Mouse (Mus musculus) limb, embryonic 11.5 days (tissue): ENCODE measurements around the gene Klrc1. TPM values are rescaled to one million over a fixed set of nuclear protein-coding genes. Genes with fewer than 3 reads are reported as not detected.
"Not testable (repeated sequence)": the region's sequence is repeated elsewhere in the genome, so short reads cannot be mapped to it uniquely, and the experiment has no call there.

Source experiments
- ATAC-seq: fragments of 200-750 bp; cut with Nextera tagmentation; 2 replicates; pipeline ENCODE4 v1.8.0; 2017; ENCODE audit warnings: low read depth; ENCODE audit not compliant: insufficient number of reproducible peaks, low FRiP score, low TSS enrichment
- DNase-seq: peaks from one replicate; pipeline ENCODE4 v3.0.0-alpha.2; 2015; ENCODE audit warnings: low spot score
- H3K27ac ChIP-seq: fragments of 300-500 bp; sonication (generic); replicated peaks from 2 replicates; pipeline ENCODE4 v1.5.1; 2014; ENCODE audit warnings: low read depth, mild to moderate bottlenecking, low read length
- H3K27me3 ChIP-seq: fragments of 300-500 bp; sonication (generic); 2 replicates; pipeline ENCODE4 v1.6.1; 2014; ENCODE audit warnings: mild to moderate bottlenecking, low read length, mixed read lengths; ENCODE audit not compliant: control insufficient read depth, insufficient read depth
- H3K36me3 ChIP-seq: fragments of 300-500 bp; sonication (generic); 2 replicates; pipeline ENCODE4 v1.6.1; 2014; ENCODE audit warnings: mild to moderate bottlenecking, low read length, moderate library complexity, mixed read lengths; ENCODE audit not compliant: control insufficient read depth, insufficient read depth
- H3K4me1 ChIP-seq: fragments of 300-500 bp; sonication (generic); 2 replicates; pipeline ENCODE4 v1.6.1; 2014; ENCODE audit warnings: low read length, mixed read lengths; ENCODE audit not compliant: control insufficient read depth, insufficient read depth
- H3K4me2 ChIP-seq: fragments of 300-500 bp; sonication (generic); 2 replicates; pipeline ENCODE4 v1.6.1; 2014; ENCODE audit warnings: low read depth, mild to moderate bottlenecking, moderate library complexity; ENCODE audit not compliant: severe bottlenecking
- H3K4me3 ChIP-seq: fragments of 300-500 bp; sonication (generic); 2 replicates; pipeline ENCODE4 v1.5.1; 2014; ENCODE audit warnings: low read depth, low read length
- H3K9ac ChIP-seq: fragments of 300-500 bp; sonication (generic); 2 replicates; pipeline ENCODE4 v1.6.1; 2014; ENCODE audit warnings: mild to moderate bottlenecking, low read length
- H3K9me3 ChIP-seq: fragments of 300-500 bp; sonication (generic); 2 replicates; pipeline ENCODE4 v1.6.1; 2016; ENCODE audit warnings: low read length; ENCODE audit not compliant: control insufficient read depth
- WGBS: fragments of 180-500 bp; shearing (Covaris S2); extraction: QIAGEN DNeasy Blood & Tissue Kit; methylation state at CpG from one replicate; pipeline ENCODE4 v1.1.7; 2014; 5-methylcytosine and 5-hydroxymethylcytosine counted together
- microRNA-seq: library from miRNA; unstranded; fragments of <30 nt; microRNA quantifications from one replicate; pipeline ENCODE4, GENCODE M21; 2016
- polyA plus RNA-seq: library from polyadenylated mRNA; unstranded; fragments of >200 nt; fragmentation: Nextera tagmentation; extraction: Ambion mirVana; gene quantifications from 2 replicates; pipeline ENCODE4 v1.2.1, GENCODE M21; 2014

Gene Klrc1
- polyA plus RNA-seq, 1 experiment from 2014 or later = not detected

- WGBS = 81% methylated on average over 4 of the region's 4 CpGs
- not testable (repeated sequence) for H3K4me2 ChIP-seq
Observed at GRCm38 (mm10) chr6:129660589-129660988, 18.2 kb downstream of the Klrc1 start, which contains the start of gene Klrc2. Klrc2 (minus strand) TSS chr6:129660689.

GRCm38 (mm10) chr6:129644054-129644453 lies 34.7 kb downstream of the Klrc1 start:
- DNase-seq, H3K36me3 ChIP-seq, H3K9ac ChIP-seq, H3K4me3 ChIP-seq, H3K4me1 ChIP-seq, H3K27me3 ChIP-seq, H3K9me3 ChIP-seq, H3K4me2 ChIP-seq, H3K27ac ChIP-seq: not testable (repeated sequence)
- 43% methylated on average over 1 of the region's 3 CpGs for WGBS
- 0 out of 2 replicates have a peak, but pooled peaks have one; percentile 13 for ATAC-seq

More at GRCm38 (mm10) chr6:129660589-129660988, 18.2 kb downstream of the Klrc1 start, which contains the start of gene Klrc2:
- H3K4me1 ChIP-seq, ATAC-seq, H3K36me3 ChIP-seq, H3K27me3 ChIP-seq, H3K9me3 ChIP-seq, H3K4me3 ChIP-seq, H3K9ac ChIP-seq, DNase-seq, H3K27ac ChIP-seq: not testable (repeated sequence)

- H3K4me3 ChIP-seq, H3K9ac ChIP-seq, H3K4me2 ChIP-seq, ATAC-seq, H3K9me3 ChIP-seq, H3K36me3 ChIP-seq, DNase-seq, H3K27me3 ChIP-seq, H3K4me1 ChIP-seq, H3K27ac ChIP-seq: not testable (repeated sequence)
- WGBS = 89% methylated on average over 3 of the region's 3 CpGs
Observed at GRCm38 (mm10) chr6:129643237-129643636, 35.5 kb downstream of the Klrc1 start, which contains the start of gene Klrc3. Klrc3 (minus strand) TSS chr6:129643337.

- H3K27ac ChIP-seq, H3K4me2 ChIP-seq, ATAC-seq, DNase-seq, H3K9me3 ChIP-seq, H3K36me3 ChIP-seq, H3K4me1 ChIP-seq, H3K27me3 ChIP-seq, H3K4me3 ChIP-seq, H3K9ac ChIP-seq: not testable (repeated sequence)
- WGBS = 82% methylated on average over 2 of the region's 2 CpGs
Observed at GRCm38 (mm10) chr6:129631046-129631445, 47.7 kb downstream of the Klrc1 start.

- WGBS = 86% methylated on average over 4 of the region's 4 CpGs
- Histone ChIP-seq H3K4me3 (no peak within 1 kb of the TSS), H3K9me3 (no peaks in the 10 kb centered on the region), H3K27ac (no peak within 1 kb of the TSS), H3K4me2 (no peak within 1 kb of the TSS), H3K9ac (no peak within 1 kb of the TSS), H3K27me3 (no peaks in the 10 kb centered on the region), H3K4me1 (no peaks in the 10 kb centered on the region), H3K36me3 (no peaks in the 10 kb centered on the region)
- DNase-seq = no peak
- no peak for ATAC-seq
Observed at GRCm38 (mm10) chr6:129623735-129624134, 55.0 kb downstream of the Klrc1 start, which contains the start of gene Klrk1. Klrk1 (minus strand) TSS chr6:129623864.

Small RNA genes within 50 kb of the gene (microRNA-seq; reads per million reads assigned to microRNA genes)
- not detected for gene Mir680-1

Other genes starting within 250 kb of the Klrc1 start
- 1.6 and 2.3 TPM in 2 replicates for gene Clec1a, start 227.0 kb downstream of the Klrc1 start, polyA plus RNA-seq
- gene Olr1, start 171.8 kb downstream of the Klrc1 start, polyA plus RNA-seq = 0.38 TPM in 1 of 2 replicates, not detected in the other
- not detected in 2 replicates for gene Tmem52b, start 166.4 kb downstream of the Klrc1 start, polyA plus RNA-seq
- gene Gabarapl1, start 145.8 kb downstream of the Klrc1 start, polyA plus RNA-seq = 11.7 and 12.2 TPM in 2 replicates
- not detected in 2 replicates for gene Klre1, start 101.1 kb downstream of the Klrc1 start, polyA plus RNA-seq
- not detected in 2 replicates for gene Klrd1, start 87.2 kb downstream of the Klrc1 start, polyA plus RNA-seq
- not detected in 2 replicates for gene Klrk1, start 55.1 kb downstream of the Klrc1 start, polyA plus RNA-seq
- gene Klrc3, start 35.6 kb downstream of the Klrc1 start, polyA plus RNA-seq = not detected in 2 replicates
- gene Klrc2, start 18.3 kb downstream of the Klrc1 start, polyA plus RNA-seq = not detected in 2 replicates
- not detected in 2 replicates for gene Klri1, start 38.2 kb upstream of the Klrc1 start, polyA plus RNA-seq
- not detected in 2 replicates for gene Klri2, start 61.5 kb upstream of the Klrc1 start, polyA plus RNA-seq
- not detected in 2 replicates for gene Gm156, start 105.3 kb upstream of the Klrc1 start, polyA plus RNA-seq
- not detected in 2 replicates for gene Gm17631, start 183.7 kb upstream of the Klrc1 start, polyA plus RNA-seq
- gene Klra17, start 197.7 kb upstream of the Klrc1 start, polyA plus RNA-seq = not detected in 2 replicates
- gene Klra5, start 238.7 kb upstream of the Klrc1 start, polyA plus RNA-seq = not detected in 2 replicates